Mouse (Mus musculus): ENCODE measurements around the gene Zbtb38. TPM values are rescaled to one million over a fixed set of nuclear protein-coding genes. Genes with fewer than 3 reads are reported as not detected.

The Zbtb38 gene
- polyA plus RNA-seq, 1 experiment from 2014 or later, result 5.3 TPM

DNA sequence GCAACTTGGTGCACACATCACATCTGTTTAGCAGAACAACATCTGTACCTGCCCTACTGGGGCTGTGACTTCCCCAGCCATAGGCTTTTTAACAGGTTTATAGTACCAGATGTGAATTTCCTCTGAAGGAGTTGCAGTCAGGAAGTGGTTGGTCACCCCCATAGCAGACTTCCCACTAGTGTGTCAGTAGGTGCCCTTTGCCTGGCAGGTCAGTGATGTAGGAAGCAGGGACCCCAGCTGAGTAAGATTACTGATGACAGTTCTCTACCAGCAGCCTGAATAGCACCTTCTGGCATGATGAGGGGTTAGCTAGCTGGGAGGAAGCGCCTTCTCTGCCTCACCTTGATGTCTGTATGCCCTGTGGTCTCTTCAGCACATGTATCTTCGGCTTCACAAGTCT is 118.9 kb downstream of the Zbtb38 start:
- Histone ChIP-seq H3K4me2 (no peak overlapping the region), H3K27ac (replicated peaks) (no peak overlapping the region), H3K4me3 (replicated peaks) (no peak overlapping the region), H3K9ac (no peak overlapping the region), H3K4me1 (replicated peaks) (peaks cover 34% of the 10 kb centered on the region), H3K36me3 (replicated peaks) (no peaks in the 10 kb centered on the region), H3K9me3 (replicated peaks) (no peaks in the 10 kb centered on the region), H3K27me3 (peaks cover 50% of the 10 kb centered on the region)
- 60% methylated on average over 2 of the region's 2 CpGs for WGBS (ENCODE audit: insufficient replicate concordance)
- no peak for ATAC-seq (ENCODE audit: insufficient read depth)

Other genes with a start within 250 kb of the Zbtb38 start
- 0.06 and 0.09 TPM in 2 replicates for gene Gm28729, start 227.6 kb downstream of the Zbtb38 start, polyA plus RNA-seq (2015; fragmentation: Nextera tagmentation; extraction: Ambion mirVana)
- gene Rasa2, start 121.2 kb downstream of the Zbtb38 start, polyA plus RNA-seq (2015; fragmentation: Nextera tagmentation; extraction: Ambion mirVana), result 1.8 and 2.2 TPM in 2 replicates
- gene Pxylp1, start 139.8 kb upstream of the Zbtb38 start, polyA plus RNA-seq (2015; fragmentation: Nextera tagmentation; extraction: Ambion mirVana), result 5.5 and 6.1 TPM in 2 replicates